Mouse (Mus musculus) limb, embryonic 13.5 days (tissue): ENCODE measurements around the gene Cdkal1. TPM values are rescaled to one million over a fixed set of nuclear protein-coding genes. Genes with fewer than 3 reads are reported as not detected.

Experiments
- ATAC-seq: fragments of 200-750 bp; cut with Nextera tagmentation; 2 replicates; pipeline ENCODE4 v1.8.0; 2017; ENCODE audit warnings: low read depth, moderate number of reproducible peaks, moderate TSS enrichment; ENCODE audit not compliant: low FRiP score
- H3K27ac ChIP-seq: fragments of 300-500 bp; sonication (generic); 2 replicates; pipeline ENCODE4 v1.5.1; 2015; ENCODE audit warnings: inconsistent platforms, mild to moderate bottlenecking, moderate library complexity
- H3K27me3 ChIP-seq: fragments of 300-500 bp; sonication (generic); 2 replicates; pipeline ENCODE4 v1.6.1; 2015; ENCODE audit warnings: mild to moderate bottlenecking, inconsistent platforms
- H3K36me3 ChIP-seq: fragments of 300-500 bp; sonication (generic); 2 replicates; pipeline ENCODE4 v1.6.1; 2015; ENCODE audit warnings: inconsistent platforms, mild to moderate bottlenecking, moderate library complexity
- H3K4me1 ChIP-seq: fragments of 300-500 bp; sonication (generic); 2 replicates; pipeline ENCODE4 v1.6.1; 2015; ENCODE audit warnings: inconsistent platforms
- H3K4me2 ChIP-seq: fragments of 300-500 bp; sonication (generic); replicated peaks from 2 replicates; pipeline ENCODE4 v1.6.1; 2015; ENCODE audit warnings: inconsistent platforms, mild to moderate bottlenecking, moderate library complexity
- H3K4me3 ChIP-seq: fragments of 300-500 bp; sonication (generic); 2 replicates; pipeline ENCODE4 v1.5.1; 2015; ENCODE audit warnings: moderate library complexity, mild to moderate bottlenecking, inconsistent platforms
- H3K9ac ChIP-seq: fragments of 300-500 bp; sonication (generic); 2 replicates; pipeline ENCODE4 v1.6.1; 2015; ENCODE audit warnings: mild to moderate bottlenecking, inconsistent platforms
- H3K9me3 ChIP-seq: fragments of 300-500 bp; sonication (generic); 2 replicates; pipeline ENCODE4 v1.6.1; 2016; ENCODE audit warnings: inconsistent platforms
- WGBS: fragments of 180-500 bp; shearing (Covaris S2); methylation state at CpG from one replicate; pipeline ENCODE4 v1.1.7; 2015; 5-methylcytosine and 5-hydroxymethylcytosine counted together
- polyA plus RNA-seq: library from polyadenylated mRNA; unstranded; fragments of >200 nt; fragmentation: Nextera tagmentation; extraction: Ambion mirVana; gene quantifications from 2 replicates; pipeline ENCODE4 v1.2.1, GENCODE M21; 2015

Gene Cdkal1
- polyA plus RNA-seq, 1 experiment from 2014 or later: 37.9 TPM

DNA sequence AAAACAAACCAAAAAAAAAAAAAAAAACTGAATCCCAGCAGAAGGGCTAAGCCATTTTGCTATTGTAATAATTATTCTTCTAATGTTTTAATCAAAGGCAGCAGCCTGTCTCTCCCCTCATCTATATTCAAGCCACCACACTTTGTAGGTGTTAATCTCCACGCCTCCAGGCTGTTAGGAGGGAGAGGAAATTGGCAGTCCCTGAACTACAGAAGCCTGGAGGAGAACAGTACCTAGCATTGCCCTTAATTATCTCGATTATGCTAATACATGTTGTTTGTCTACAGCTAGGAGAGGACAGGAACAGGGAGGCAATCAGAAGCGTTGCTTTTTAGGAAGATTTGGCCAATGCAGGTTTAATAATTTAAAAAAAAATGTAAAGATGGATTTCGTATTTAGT, 659.8 kb downstream of the Cdkal1 start:
- peaks cover 16% of the 10 kb centered on the region for H3K4me1 ChIP-seq
- ATAC-seq: no peak
- H3K9ac ChIP-seq: no peak overlapping the region
- no peak overlapping the region for H3K4me2 ChIP-seq
- no peak overlapping the region for H3K27ac ChIP-seq
- no peaks in the 10 kb centered on the region for H3K9me3 ChIP-seq
- WGBS: 37% methylated on average over 4 of the region's 4 CpGs
- H3K36me3 ChIP-seq: no peaks in the 10 kb centered on the region
- H3K27me3 ChIP-seq: no peaks in the 10 kb centered on the region
- no peak overlapping the region for H3K4me3 ChIP-seq

DNA sequence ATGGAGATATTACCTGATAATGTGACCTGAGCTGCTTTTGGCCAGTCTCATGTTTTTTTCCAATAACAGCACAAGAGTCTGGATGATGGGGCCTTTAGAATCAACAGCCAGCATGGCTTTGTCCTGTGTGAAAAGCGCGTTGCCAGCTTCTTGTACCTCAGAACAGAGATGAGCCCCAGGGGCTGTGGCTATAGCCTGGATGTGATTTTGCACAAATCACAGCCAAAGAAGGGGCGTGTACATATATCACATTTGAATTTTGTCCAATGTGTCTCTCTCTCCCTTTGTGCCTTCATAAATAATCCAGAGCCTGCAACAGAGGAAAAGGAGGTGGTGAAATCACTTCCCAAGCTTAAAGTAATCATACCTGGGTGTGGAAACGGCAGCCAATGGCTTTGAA, 660.5 kb downstream of the Cdkal1 start:
- H3K27me3 ChIP-seq: no peaks in the 10 kb centered on the region
- peaks cover 16% of the 10 kb centered on the region for H3K4me1 ChIP-seq
- H3K36me3 ChIP-seq: no peaks in the 10 kb centered on the region
- WGBS: 40% methylated on average over 4 of the region's 4 CpGs
- no peak overlapping the region for H3K4me2 ChIP-seq
- H3K9ac ChIP-seq: no peak overlapping the region
- H3K27ac ChIP-seq: 0 out of 2 replicates have a peak overlapping the region, but pooled peaks have one; percentile 28
- H3K9me3 ChIP-seq: no peaks in the 10 kb centered on the region
- H3K4me3 ChIP-seq: no peak overlapping the region
- ATAC-seq: no peak

DNA sequence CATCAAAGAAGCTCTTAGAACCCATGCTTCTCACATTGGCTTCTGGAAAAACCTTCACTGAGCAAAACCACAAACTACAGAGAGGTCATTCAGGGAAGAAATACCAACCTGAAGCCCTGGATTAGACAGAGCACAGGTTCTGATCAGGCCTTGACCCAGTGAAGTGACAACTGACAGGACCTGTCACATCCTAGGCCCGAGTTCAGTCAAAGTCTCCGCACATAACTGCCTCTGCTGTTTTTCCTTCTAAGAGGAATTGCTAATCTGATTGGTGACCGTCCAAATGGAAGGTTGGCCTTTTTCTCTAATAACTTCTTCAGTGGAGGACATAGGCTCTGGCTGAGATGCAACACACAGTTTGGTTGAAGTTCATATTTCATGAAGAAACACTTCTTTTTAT, 662.8 kb downstream of the Cdkal1 start:
- Histone ChIP-seq H3K9me3 (no peaks in the 10 kb centered on the region), H3K27me3 (no peaks in the 10 kb centered on the region), H3K4me1 (peaks cover 16% of the 10 kb centered on the region), H3K27ac (no peak overlapping the region), H3K4me3 (no peak overlapping the region), H3K4me2 (no peak overlapping the region), H3K9ac (no peak overlapping the region), H3K36me3 (no peaks in the 10 kb centered on the region)
- WGBS: 87% methylated on average over 3 of the region's 3 CpGs
- ATAC-seq: no peak

DNA sequence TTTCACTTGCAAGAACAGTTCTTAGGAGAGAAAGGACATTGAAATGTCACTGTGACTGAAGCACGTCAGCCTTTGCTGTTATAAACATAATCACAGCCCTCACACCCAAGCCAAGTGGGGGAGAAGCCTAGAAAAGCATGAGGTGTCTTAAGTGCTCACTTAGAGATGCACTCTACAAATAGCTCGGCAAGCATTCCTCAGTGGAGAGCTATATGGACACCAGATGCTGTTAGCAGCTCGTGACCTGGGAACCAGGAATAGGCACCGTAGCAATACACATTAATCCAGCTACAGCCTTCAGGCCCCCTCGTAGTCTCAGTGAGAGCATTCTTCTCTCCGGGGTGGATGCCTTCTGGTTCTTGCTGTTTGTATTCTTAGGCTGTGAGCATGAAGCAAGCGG, 664.9 kb downstream of the Cdkal1 start:
- Histone ChIP-seq H3K4me3 (no peak overlapping the region), H3K4me2 (no peak overlapping the region), H3K9me3 (no peaks in the 10 kb centered on the region), H3K9ac (no peak overlapping the region), H3K36me3 (no peaks in the 10 kb centered on the region), H3K4me1 (peaks cover 13% of the 10 kb centered on the region), H3K27ac (no peak overlapping the region), H3K27me3 (no peaks in the 10 kb centered on the region)
- peak; percentile 36; the same call in 1 of the 2 replicates for ATAC-seq
- WGBS: 48% methylated on average over 7 of the region's 7 CpGs

DNA sequence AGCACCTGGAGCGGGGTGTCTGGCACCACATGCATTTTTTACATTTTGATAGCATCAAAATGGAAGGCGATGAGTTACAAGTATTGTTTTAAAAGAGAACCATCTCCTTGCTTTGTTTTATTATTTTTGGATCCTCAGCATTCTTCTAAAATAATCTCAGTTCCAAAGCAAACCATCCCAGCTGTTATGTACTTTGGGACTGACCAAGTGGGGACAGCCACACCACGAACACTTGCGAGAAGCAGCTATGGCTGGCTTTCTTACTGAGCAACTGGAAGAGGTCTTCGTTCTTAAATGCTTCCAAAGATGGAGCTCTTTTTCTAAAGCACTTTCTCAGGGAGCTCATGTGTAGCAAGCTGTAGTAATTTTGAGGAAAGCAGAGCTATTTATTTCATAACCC, 668.7 kb downstream of the Cdkal1 start:
- Histone ChIP-seq H3K4me3 (no peak overlapping the region), H3K4me2 (no peak overlapping the region), H3K27me3 (no peaks in the 10 kb centered on the region), H3K27ac (no peak overlapping the region), H3K9ac (no peak overlapping the region), H3K4me1 (peaks cover 12% of the 10 kb centered on the region), H3K36me3 (no peaks in the 10 kb centered on the region), H3K9me3 (no peaks in the 10 kb centered on the region)
- WGBS: 92% methylated on average over 5 of the region's 5 CpGs
- ATAC-seq: no peak

DNA sequence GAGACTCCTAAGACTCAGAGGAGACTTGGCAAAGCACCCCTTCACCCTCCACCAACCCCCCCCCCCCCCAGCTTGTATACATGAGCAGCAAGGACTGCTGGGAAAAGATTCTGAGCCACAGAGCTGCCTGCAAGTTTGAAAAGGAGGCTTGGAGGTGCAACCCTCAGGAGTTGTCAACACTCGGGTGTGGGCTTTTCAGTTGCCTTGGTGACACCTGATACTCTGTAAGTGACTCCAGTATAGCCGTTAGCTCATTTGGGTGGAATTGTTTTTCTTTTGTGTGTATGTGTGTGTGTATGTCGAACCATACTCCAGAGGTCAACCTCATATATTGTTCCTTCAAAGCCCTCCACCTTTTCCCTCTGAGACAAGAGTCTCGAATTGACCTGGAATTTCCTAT, 669.9 kb downstream of the Cdkal1 start:
- no peaks in the 10 kb centered on the region for H3K9me3 ChIP-seq
- no peak overlapping the region for H3K9ac ChIP-seq
- no peak overlapping the region for H3K27ac ChIP-seq
- no peak; the same call in 1 of the 2 replicates for ATAC-seq
- H3K4me2 ChIP-seq: no peak overlapping the region
- H3K4me3 ChIP-seq: no peak overlapping the region
- peaks cover 12% of the 10 kb centered on the region for H3K4me1 ChIP-seq
- H3K36me3 ChIP-seq: no peaks in the 10 kb centered on the region
- H3K27me3 ChIP-seq: no peaks in the 10 kb centered on the region
- 40% methylated on average over 4 of the region's 4 CpGs for WGBS

DNA sequence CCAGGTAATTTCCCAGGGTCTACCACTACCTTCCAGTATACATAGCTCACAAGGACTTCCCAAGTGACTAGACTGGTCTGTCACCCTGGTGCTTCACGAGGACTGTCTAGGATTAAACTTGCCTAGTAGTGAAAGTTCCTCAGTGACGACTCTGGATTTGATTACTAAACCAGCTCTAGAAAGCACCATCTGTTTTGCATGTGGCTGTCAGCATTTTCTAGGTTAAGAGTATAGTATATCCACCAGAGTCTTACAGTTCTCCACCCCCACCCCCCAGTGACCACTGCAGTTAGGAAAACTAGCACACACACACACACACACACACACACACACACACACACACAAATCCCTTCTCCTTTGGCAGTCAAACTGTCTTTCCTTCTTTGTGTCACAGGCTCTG, 670.9 kb downstream of the Cdkal1 start:
- peak; percentile 54; the same call in 1 of the 2 replicates for ATAC-seq
- H3K27ac ChIP-seq: no peak overlapping the region
- no peaks in the 10 kb centered on the region for H3K27me3 ChIP-seq
- H3K36me3 ChIP-seq: no peaks in the 10 kb centered on the region
- no peak overlapping the region for H3K9ac ChIP-seq
- H3K4me1 ChIP-seq: peaks cover 12% of the 10 kb centered on the region
- WGBS: 24% methylated on average over 2 of the region's 2 CpGs
- no peaks in the 10 kb centered on the region for H3K9me3 ChIP-seq
- no peak overlapping the region for H3K4me2 ChIP-seq
- no peak overlapping the region for H3K4me3 ChIP-seq

DNA sequence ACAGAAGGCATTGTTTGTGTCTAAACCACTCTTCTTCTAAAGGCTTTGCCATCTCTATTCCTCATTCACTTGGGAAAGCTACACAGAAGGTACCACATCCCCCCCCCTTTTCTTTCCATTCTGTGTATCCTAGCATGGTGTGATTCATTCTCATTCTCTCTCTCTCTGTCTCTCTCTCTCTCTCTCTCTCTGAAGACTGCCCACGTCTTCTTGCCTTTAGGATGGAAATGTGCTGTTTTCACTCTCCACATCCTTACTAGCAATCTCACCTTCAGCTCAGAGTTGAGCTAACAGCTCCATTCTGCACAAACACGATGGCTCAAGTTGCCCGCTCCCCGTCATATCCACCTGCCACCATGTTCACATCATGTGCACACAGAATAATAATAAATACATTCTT, 675.6 kb downstream of the Cdkal1 start:
- H3K36me3 ChIP-seq: no peaks in the 10 kb centered on the region
- no peaks in the 10 kb centered on the region for H3K9me3 ChIP-seq
- 92% methylated on average over 4 of the region's 4 CpGs for WGBS
- H3K27ac ChIP-seq: no peak overlapping the region
- peaks cover 17% of the 10 kb centered on the region for H3K4me1 ChIP-seq
- no peaks in the 10 kb centered on the region for H3K27me3 ChIP-seq
- H3K9ac ChIP-seq: no peak overlapping the region
- no peak for ATAC-seq
- H3K4me3 ChIP-seq: no peak overlapping the region
- H3K4me2 ChIP-seq: no peak overlapping the region

DNA sequence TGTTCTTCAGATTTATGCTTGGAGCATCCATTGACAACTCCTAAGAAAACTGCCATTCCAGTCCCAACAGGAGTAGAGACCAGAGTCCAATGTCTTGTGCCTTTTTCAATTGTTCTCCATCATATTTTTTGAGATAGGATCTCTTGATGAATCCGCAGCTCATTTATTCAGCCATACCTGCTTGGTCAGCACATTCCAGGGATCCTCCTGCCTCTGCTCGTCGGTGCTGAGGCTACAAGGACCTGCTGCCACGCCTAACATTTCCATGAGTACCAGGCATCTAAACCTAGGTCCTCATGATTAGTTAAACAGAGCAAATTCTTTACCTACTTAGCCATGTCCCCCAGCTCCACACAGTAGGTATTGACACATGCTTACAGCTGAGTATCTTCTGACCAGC, 676.2 kb downstream of the Cdkal1 start:
- Histone ChIP-seq H3K27me3 (no peaks in the 10 kb centered on the region), H3K4me2 (no peak overlapping the region), H3K4me3 (no peak overlapping the region), H3K36me3 (no peaks in the 10 kb centered on the region), H3K27ac (no peak overlapping the region), H3K4me1 (peaks cover 12% of the 10 kb centered on the region), H3K9me3 (no peaks in the 10 kb centered on the region), H3K9ac (no peak overlapping the region)
- WGBS: 92% methylated on average over 4 of the region's 4 CpGs
- no peak for ATAC-seq

DNA sequence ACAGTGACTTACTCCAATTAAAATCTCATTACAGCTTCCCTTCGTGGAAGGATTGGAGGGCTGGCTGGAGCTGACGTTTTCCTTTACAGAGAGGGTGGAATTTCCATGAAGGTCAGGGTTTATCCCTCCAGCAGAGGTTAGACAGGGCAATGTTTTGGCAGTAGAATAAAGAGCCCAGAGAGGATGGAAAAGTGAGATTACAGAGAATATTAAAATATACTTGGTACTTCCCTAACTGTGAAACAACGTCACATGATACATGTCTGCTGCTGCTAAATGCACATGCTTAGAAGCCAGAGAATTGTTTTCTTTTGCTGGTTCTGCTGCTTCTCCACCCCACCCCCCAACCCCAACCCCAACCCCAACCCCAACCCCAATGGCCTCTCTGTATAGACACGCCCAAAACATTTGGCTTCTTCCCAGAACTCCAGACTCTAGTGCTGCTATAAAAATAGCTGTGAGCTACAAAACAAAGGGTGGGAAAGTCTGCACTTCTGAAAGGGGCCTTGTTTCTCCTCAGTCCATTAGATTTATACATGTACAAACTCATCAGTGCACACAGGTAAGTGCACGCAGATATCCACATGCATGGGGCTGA, 677.5 kb downstream of the Cdkal1 start:
- no peaks in the 10 kb centered on the region for H3K9me3 ChIP-seq
- H3K9ac ChIP-seq: no peak overlapping the region
- H3K27me3 ChIP-seq: no peaks in the 10 kb centered on the region
- peak overlapping the region; percentile 44 for H3K27ac ChIP-seq
- WGBS: 20% methylated on average over 5 of the region's 5 CpGs
- no peaks in the 10 kb centered on the region for H3K36me3 ChIP-seq
- peak; percentile 64; the same call in 1 of the 2 replicates for ATAC-seq
- no peak overlapping the region for H3K4me3 ChIP-seq
- H3K4me1 ChIP-seq: peaks cover 11% of the 10 kb centered on the region
- no peak overlapping the region for H3K4me2 ChIP-seq

DNA sequence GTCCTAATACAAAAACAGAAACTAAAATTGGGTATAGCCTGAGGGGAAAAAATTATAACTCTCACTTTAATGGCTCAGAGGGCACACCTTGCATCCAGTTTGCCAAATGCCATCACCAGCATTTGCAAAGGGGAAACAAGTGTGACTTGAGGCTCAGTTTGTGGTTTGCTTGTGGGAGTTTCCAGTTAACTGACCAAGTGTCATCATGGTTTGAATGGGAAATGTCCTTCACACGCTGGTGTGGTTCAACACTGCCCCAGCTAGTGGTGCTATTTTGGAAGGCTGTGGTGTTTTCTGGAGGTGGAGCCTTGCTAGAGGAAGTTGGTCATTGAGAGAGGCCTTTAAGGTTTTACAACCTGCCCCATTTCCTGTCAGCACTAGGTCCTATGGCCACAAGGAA, 686.1 kb downstream of the Cdkal1 start:
- H3K9ac ChIP-seq: no peak overlapping the region
- H3K4me1 ChIP-seq: peaks cover 8% of the 10 kb centered on the region
- H3K4me3 ChIP-seq: no peak overlapping the region
- no peak overlapping the region for H3K4me2 ChIP-seq
- H3K27me3 ChIP-seq: no peaks in the 10 kb centered on the region
- ATAC-seq: no peak
- no peaks in the 10 kb centered on the region for H3K9me3 ChIP-seq
- no peaks in the 10 kb centered on the region for H3K36me3 ChIP-seq
- no peak overlapping the region for H3K27ac ChIP-seq
- WGBS: 20% methylated on average over 1 of the region's 1 CpGs

DNA sequence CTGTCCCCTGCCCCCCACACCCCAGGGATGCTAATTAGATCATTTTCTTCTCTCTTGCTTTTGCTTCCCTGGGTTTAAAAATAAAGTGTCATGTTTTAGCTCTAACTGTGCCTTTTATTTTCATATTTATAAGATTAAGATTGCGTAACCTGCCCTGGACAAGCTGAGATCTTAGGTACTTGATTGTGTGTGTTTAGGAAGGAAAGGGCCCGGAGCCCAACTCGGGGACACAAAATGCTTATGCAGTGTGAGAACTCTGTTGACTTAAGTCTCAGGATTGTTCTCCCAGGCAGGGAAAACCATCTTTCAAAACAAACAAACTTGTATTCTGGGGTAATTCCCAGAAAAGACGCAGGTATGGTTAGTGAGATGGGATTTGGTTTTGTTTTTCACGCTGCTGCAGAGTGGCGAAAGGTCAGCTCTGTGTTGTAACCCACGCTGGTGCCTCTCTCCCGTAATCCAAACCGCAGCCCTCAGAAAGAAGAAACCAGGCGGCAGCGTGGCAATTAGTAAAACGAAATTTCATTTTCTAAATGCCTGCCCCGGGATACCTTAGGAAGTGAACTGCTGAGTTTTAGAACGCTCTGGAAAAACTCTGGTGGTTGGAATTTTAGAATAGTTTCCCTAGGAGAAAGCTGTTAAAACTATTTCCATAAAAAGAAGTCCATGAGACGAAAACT, 690.5 kb downstream of the Cdkal1 start:
- WGBS: 37% methylated on average over 15 of the region's 15 CpGs
- Histone ChIP-seq H3K9ac (no peak overlapping the region), H3K27me3 (no peaks in the 10 kb centered on the region), H3K36me3 (no peaks in the 10 kb centered on the region), H3K4me1 (peaks cover 8% of the 10 kb centered on the region), H3K27ac (no peak overlapping the region), H3K9me3 (no peaks in the 10 kb centered on the region), H3K4me3 (no peak overlapping the region), H3K4me2 (peak overlapping the region; percentile 28; the same call in 1 of the 2 replicates)
- no peak for ATAC-seq
